Mouse (Mus musculus) limb, embryonic 12.5 days (tissue): ENCODE data around the gene Znhit6. TPM values are rescaled to one million over a fixed set of nuclear protein-coding genes. Genes with fewer than 3 reads are reported as not detected.

ENCODE experiments used
- ATAC-seq: fragments of 200-750 bp; cut with Nextera tagmentation; 2 replicates; pipeline ENCODE4 v1.8.0; 2017; ENCODE audit warnings: low read depth, moderate TSS enrichment; ENCODE audit not compliant: insufficient number of reproducible peaks, insufficient read depth, low FRiP score, low TSS enrichment
- H3K27ac ChIP-seq: fragments of 300-500 bp; sonication (generic); 2 replicates; pipeline ENCODE4 v1.5.1; 2016; ENCODE audit warnings: mild to moderate bottlenecking, moderate library complexity
- H3K27me3 ChIP-seq: fragments of 300-500 bp; sonication (generic); 2 replicates; pipeline ENCODE4 v1.6.1; 2016; ENCODE audit warnings: mild to moderate bottlenecking, moderate library complexity
- H3K36me3 ChIP-seq: fragments of 300-500 bp; sonication (generic); 2 replicates; pipeline ENCODE4 v1.6.1; 2016; ENCODE audit warnings: mild to moderate bottlenecking, moderate library complexity
- H3K4me1 ChIP-seq: fragments of 300-500 bp; sonication (generic); replicated peaks from 2 replicates; pipeline ENCODE4 v1.6.1; 2016
- H3K4me2 ChIP-seq: fragments of 300-500 bp; sonication (generic); 2 replicates; pipeline ENCODE4 v1.6.1; 2016; ENCODE audit warnings: mild to moderate bottlenecking, moderate library complexity
- H3K4me3 ChIP-seq: fragments of 300-500 bp; sonication (generic); replicated peaks from 2 replicates; pipeline ENCODE4 v1.5.1; 2016; ENCODE audit warnings: mild to moderate bottlenecking
- H3K9ac ChIP-seq: fragments of 300-500 bp; sonication (generic); replicated peaks from 2 replicates; pipeline ENCODE4 v1.6.1; 2016; ENCODE audit warnings: mild to moderate bottlenecking, moderate library complexity
- H3K9me3 ChIP-seq: fragments of 300-500 bp; sonication (generic); 2 replicates; pipeline ENCODE4 v1.6.1; 2016; ENCODE audit warnings: mild to moderate bottlenecking, moderate library complexity
- WGBS: fragments of 180-500 bp; shearing (Covaris S2); methylation state at CpG from one replicate; pipeline ENCODE4 v1.1.7; 2016; 5-methylcytosine and 5-hydroxymethylcytosine counted together
- polyA plus RNA-seq: library from polyadenylated mRNA; unstranded; fragments of >200 nt; fragmentation: Nextera tagmentation; extraction: Ambion mirVana; gene quantifications from 2 replicates; pipeline ENCODE4 v1.2.1, GENCODE M21; 2016

Gene Znhit6
- polyA plus RNA-seq, 1 experiment from 2014 or later, result 45.7 TPM

- Histone ChIP-seq H3K4me1 (peaks cover 44% of the 10 kb centered on the region), H3K4me2 (peak overlapping the region; percentile 80), H3K27ac (peak overlapping the region; percentile 98), H3K27me3 (no peaks in the 10 kb centered on the region), H3K9me3 (no peaks in the 10 kb centered on the region), H3K9ac (peak overlapping the region; percentile 65), H3K4me3 (peak overlapping the region; percentile 76), H3K36me3 (0 out of 2 replicates have a peak, but pooled peaks cover under 1% of the 10 kb centered on the region)
- peak; percentile 58 for ATAC-seq
- WGBS, result under 1% methylated on average over 53 of the region's 53 CpGs
Observed at GRCm38 (mm10) chr3:145653191-145653940, 77.4 kb downstream of the Znhit6 start.

- no peaks in the 10 kb centered on the region for H3K27me3 ChIP-seq
- peak overlapping the region; percentile 80 for H3K4me2 ChIP-seq
- peaks cover 43% of the 10 kb centered on the region for H3K4me1 ChIP-seq
- H3K27ac ChIP-seq, result 0 out of 2 replicates have a peak overlapping the region, but pooled peaks have one; percentile 13
- no peak overlapping the region; the same call in 1 of the 2 replicates for H3K9ac ChIP-seq
- 55% methylated on average over 9 of the region's 9 CpGs for WGBS
- no peak for ATAC-seq
- no peak overlapping the region for H3K4me3 ChIP-seq
- no peaks in the 10 kb centered on the region for H3K36me3 ChIP-seq
- H3K9me3 ChIP-seq, result no peaks in the 10 kb centered on the region
Observed at GRCm38 (mm10) chr3:145654028-145654427, 78.0 kb downstream of the Znhit6 start.

Other genes starting within 250 kb of the Znhit6 start
- 58.7 and 65.8 TPM in 2 replicates for gene Ccn1, start 73.8 kb downstream of the Znhit6 start, polyA plus RNA-seq
- gene Ddah1, start 182.5 kb downstream of the Znhit6 start, polyA plus RNA-seq, result 21.7 and 25.4 TPM in 2 replicates